Mouse (Mus musculus) erythroblast, embryonic 14.5 days (primary cell): Measurements from ENCODE around the gene Hist1h4d.

ENCODE experiments used
- GATA1 ChIP-seq: IDR thresholded peaks from 2 replicates; pipeline ENCODE4 v1.6.1; 2012; ENCODE audit warnings: low read length, inconsistent platforms, mixed read lengths
- TAL1 ChIP-seq: IDR thresholded peaks from 3 replicates; pipeline ENCODE4 v1.6.1; 2012; ENCODE audit warnings: low read length, inconsistent platforms, mixed read lengths

- TF ChIP-seq GATA1 (no peak), TAL1 (no peak)
These were observed 13.8 kb downstream of the Hist1h4d start for GRCm38 (mm10) chr13:23595185-23595584.
